Mouse (Mus musculus) lung, embryonic 14.5 days (tissue): ENCODE data around the gene Aldh4a1. TPM values are rescaled to one million over a fixed set of nuclear protein-coding genes. Genes with fewer than 3 reads are reported as not detected.

Experiments used
- ATAC-seq: fragments of 200-750 bp; cut with Nextera tagmentation; 2 replicates; pipeline ENCODE4 v1.8.0; 2017; ENCODE audit warnings: mild to moderate bottlenecking, moderate TSS enrichment, moderate library complexity; ENCODE audit not compliant: insufficient read depth
- DNase-seq: peaks from one replicate; pipeline ENCODE4 v3.0.0-alpha.2; 2015
- H3K27ac ChIP-seq: fragments of 300-500 bp; sonication (generic); 2 replicates; pipeline ENCODE4 v1.5.1; 2014; ENCODE audit warnings: low read depth, mild to moderate bottlenecking, moderate library complexity
- H3K27me3 ChIP-seq: fragments of 300-500 bp; sonication (generic); 2 replicates; pipeline ENCODE4 v1.6.1; 2014; ENCODE audit warnings: low read length, control low read depth; ENCODE audit not compliant: insufficient read depth
- H3K36me3 ChIP-seq: fragments of 300-500 bp; sonication (generic); 2 replicates; pipeline ENCODE4 v1.6.1; 2014; ENCODE audit warnings: control low read depth; ENCODE audit not compliant: insufficient read depth
- H3K4me1 ChIP-seq: fragments of 300-500 bp; sonication (generic); 2 replicates; pipeline ENCODE4 v1.6.1; 2014; ENCODE audit warnings: antibody characterized with exemption, control low read depth; ENCODE audit not compliant: insufficient read depth
- H3K4me2 ChIP-seq: fragments of 300-500 bp; sonication (generic); 2 replicates; pipeline ENCODE4 v1.6.1; 2014; ENCODE audit warnings: mild to moderate bottlenecking
- H3K4me3 ChIP-seq: fragments of 300-500 bp; sonication (generic); 2 replicates; pipeline ENCODE4 v1.5.1; 2014; ENCODE audit warnings: low read depth, low read length
- H3K9ac ChIP-seq: fragments of 300-500 bp; sonication (generic); 2 replicates; pipeline ENCODE4 v1.6.1; 2014
- H3K9me3 ChIP-seq: fragments of 300-500 bp; sonication (generic); 2 replicates; pipeline ENCODE4 v1.6.1; 2016; ENCODE audit warnings: low read depth, low read length, control low read depth
- CTCF ChIP-seq: IDR thresholded peaks from 2 replicates; pipeline ENCODE4 v1.5.1; 2016; ENCODE audit warnings: antibody characterized with exemption, low read depth
- WGBS: fragments of 180-500 bp; shearing (Covaris S2); extraction: QIAGEN DNeasy Blood & Tissue Kit; methylation state at CpG from one replicate; pipeline ENCODE4 v1.1.7; 2014; 5-methylcytosine and 5-hydroxymethylcytosine counted together
- polyA plus RNA-seq: library from polyadenylated mRNA; unstranded; fragments of >200 nt; fragmentation: Nextera tagmentation; extraction: Ambion mirVana; gene quantifications from 2 replicates; pipeline ENCODE4 v1.2.1, GENCODE M21; 2014

Gene Aldh4a1
- polyA plus RNA-seq, 1 experiment from 2014 or later, result 13.8 TPM

GRCm38 (mm10) chr4:139577006-139577405 lies 45.7 kb upstream of the Aldh4a1 start:
- peaks cover 37% of the 10 kb centered on the region for H3K4me1 ChIP-seq
- ATAC-seq (no peak), DNase-seq (no peak)
- no peaks in the 10 kb centered on the region for H3K36me3 ChIP-seq
- no peaks in the 10 kb centered on the region for H3K27me3 ChIP-seq
- peak overlapping the region; percentile 97 for H3K4me2 ChIP-seq
- 60% methylated on average over 7 of the region's 7 CpGs for WGBS
- no peak for TF ChIP-seq CTCF
- H3K9me3 ChIP-seq, result no peaks in the 10 kb centered on the region
- peak overlapping the region; percentile 83 for H3K4me3 ChIP-seq
- no peak overlapping the region for H3K27ac ChIP-seq
- H3K9ac ChIP-seq, result peak overlapping the region; percentile 81; the same call in 1 of the 2 replicates

- no peak overlapping the region for H3K27ac ChIP-seq
Measured at GRCm38 (mm10) chr4:139578389-139578788, 44.3 kb upstream of the Aldh4a1 start.

DNA sequence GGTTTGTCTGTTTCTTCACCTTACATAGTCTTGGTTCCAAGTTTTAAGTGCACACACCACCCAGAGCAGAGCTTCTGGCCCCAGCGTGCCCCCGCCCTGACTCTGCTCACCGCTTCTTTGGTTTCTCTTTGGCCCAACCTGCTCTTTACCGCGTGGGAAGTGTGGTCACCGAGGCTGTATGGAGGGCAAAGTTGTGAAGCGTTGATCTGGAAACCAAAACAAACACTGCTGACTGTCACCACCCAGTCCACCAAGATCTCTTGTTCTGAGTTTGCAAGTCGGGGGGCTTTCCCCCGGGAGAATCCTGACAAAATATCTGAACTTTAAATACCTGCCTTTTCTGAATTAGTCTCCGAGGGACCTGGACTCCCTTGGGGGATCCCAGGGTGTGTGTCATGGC lies 43.7 kb upstream of the Aldh4a1 start:
- ATAC-seq (no peak), DNase-seq (peak; percentile 21)
- Histone ChIP-seq H3K9ac (no peak overlapping the region), H3K27me3 (no peaks in the 10 kb centered on the region), H3K27ac (peak overlapping the region; percentile 98; the same call in 1 of the 2 replicates), H3K4me1 (peaks cover 38% of the 10 kb centered on the region), H3K4me2 (peak overlapping the region; percentile 29; the same call in 1 of the 2 replicates), H3K4me3 (no peak overlapping the region), H3K36me3 (no peaks in the 10 kb centered on the region), H3K9me3 (no peaks in the 10 kb centered on the region)
- TF ChIP-seq CTCF, result no peak
- 42% methylated on average over 10 of the region's 10 CpGs for WGBS

More at GRCm38 (mm10) chr4:139578389-139578788, 44.3 kb upstream of the Aldh4a1 start:
- TF ChIP-seq CTCF, result no peak
- no peaks in the 10 kb centered on the region for H3K27me3 ChIP-seq
- no peaks in the 10 kb centered on the region for H3K9me3 ChIP-seq
- H3K9ac ChIP-seq, result no peak overlapping the region
- peaks cover 43% of the 10 kb centered on the region for H3K4me1 ChIP-seq
- H3K4me2 ChIP-seq, result peak overlapping the region; percentile 29; the same call in 1 of the 2 replicates
- no peak for ATAC-seq
- no peak overlapping the region for H3K4me3 ChIP-seq
- 83% methylated on average over 8 of the region's 8 CpGs for WGBS
- no peaks in the 10 kb centered on the region for H3K36me3 ChIP-seq
- no peak for DNase-seq

DNA sequence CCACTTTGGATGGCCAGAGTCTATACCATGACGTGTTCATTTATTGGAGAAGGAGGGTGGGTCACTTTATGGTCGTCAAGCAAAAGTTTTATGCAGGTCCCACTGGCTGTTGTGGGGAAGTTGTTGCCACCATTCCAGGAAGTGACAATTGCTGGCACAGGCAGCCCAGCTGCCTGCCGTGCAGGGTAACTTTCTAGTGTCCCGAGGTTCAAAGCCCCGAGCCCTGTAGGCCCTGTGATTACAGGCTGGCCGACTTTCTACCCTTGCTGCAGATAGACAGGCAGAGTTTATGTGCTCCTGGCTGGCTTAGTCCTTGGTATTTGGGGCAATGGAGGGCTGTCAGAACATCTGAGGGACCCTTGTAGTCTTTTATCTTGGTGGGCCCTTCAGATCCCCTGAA lies 43.2 kb upstream of the Aldh4a1 start:
- Histone ChIP-seq H3K9ac (0 out of 2 replicates have a peak overlapping the region, but pooled peaks have one; percentile 65), H3K9me3 (no peaks in the 10 kb centered on the region), H3K27ac (peak overlapping the region; percentile 98; the same call in 1 of the 2 replicates), H3K4me1 (peaks cover 38% of the 10 kb centered on the region), H3K36me3 (no peaks in the 10 kb centered on the region), H3K4me2 (peak overlapping the region; percentile 29; the same call in 1 of the 2 replicates), H3K4me3 (no peak overlapping the region), H3K27me3 (no peaks in the 10 kb centered on the region)
- WGBS, result 56% methylated on average over 6 of the region's 6 CpGs
- DNase-seq (no peak), ATAC-seq (no peak)
- TF ChIP-seq CTCF, result no peak

- Histone ChIP-seq H3K9me3 (no peaks in the 10 kb centered on the region), H3K36me3 (no peaks in the 10 kb centered on the region), H3K9ac (peak overlapping the region; percentile 65), H3K27ac (peak overlapping the region; percentile 98), H3K4me3 (peak overlapping the region; percentile 17), H3K4me2 (peak overlapping the region; percentile 61), H3K27me3 (no peaks in the 10 kb centered on the region), H3K4me1 (peaks cover 41% of the 10 kb centered on the region)
- 2% methylated on average over 15 of the region's 15 CpGs for WGBS
- TF ChIP-seq CTCF, result no peak
- DNase-seq, result peak; percentile 85
- ATAC-seq, result peak; percentile 61
Measured at GRCm38 (mm10) chr4:139580663-139581336, 41.9 kb upstream of the Aldh4a1 start.

DNA sequence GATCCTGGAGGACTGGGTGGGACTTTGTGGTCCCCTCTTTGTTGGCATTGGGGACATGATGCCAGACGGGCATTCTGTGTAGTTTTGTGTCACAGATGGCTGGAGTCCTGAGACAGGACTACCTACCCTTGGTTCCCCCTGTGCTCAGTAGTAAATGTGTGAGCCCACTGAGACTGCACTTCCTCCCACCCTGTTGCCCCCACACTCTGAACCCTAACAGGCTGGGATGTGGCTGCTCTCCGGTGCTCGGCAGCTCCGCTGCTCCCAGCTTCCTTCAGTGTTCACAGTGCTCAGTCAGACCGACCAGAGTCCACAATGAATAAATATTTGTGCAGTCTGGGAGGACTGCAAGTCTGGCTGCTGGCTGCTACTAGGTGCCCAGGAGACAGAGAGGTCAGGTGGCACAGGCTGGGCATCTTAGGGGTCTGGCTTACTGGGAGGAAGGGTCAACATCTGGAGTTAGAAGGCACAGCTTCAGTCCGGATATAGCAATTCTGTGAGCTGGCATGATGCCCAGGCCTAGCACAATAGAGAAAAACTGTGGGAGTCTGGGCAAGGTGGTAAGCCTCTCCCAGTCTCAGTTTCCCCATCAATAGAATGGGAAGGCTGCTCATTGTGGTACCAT lies 41.1 kb upstream of the Aldh4a1 start:
- WGBS, result 5% methylated on average over 6 of the region's 6 CpGs
- DNase-seq, result peak; percentile 83
- Histone ChIP-seq H3K4me1 (peaks cover 41% of the 10 kb centered on the region), H3K9ac (peak overlapping the region; percentile 65), H3K27ac (peak overlapping the region; percentile 98), H3K4me2 (peak overlapping the region; percentile 61), H3K27me3 (no peaks in the 10 kb centered on the region), H3K4me3 (peak overlapping the region; percentile 17; the same call in 1 of the 2 replicates), H3K9me3 (no peaks in the 10 kb centered on the region), H3K36me3 (no peaks in the 10 kb centered on the region)
- peak; percentile 21 for ATAC-seq
- TF ChIP-seq CTCF, result no peak

DNA sequence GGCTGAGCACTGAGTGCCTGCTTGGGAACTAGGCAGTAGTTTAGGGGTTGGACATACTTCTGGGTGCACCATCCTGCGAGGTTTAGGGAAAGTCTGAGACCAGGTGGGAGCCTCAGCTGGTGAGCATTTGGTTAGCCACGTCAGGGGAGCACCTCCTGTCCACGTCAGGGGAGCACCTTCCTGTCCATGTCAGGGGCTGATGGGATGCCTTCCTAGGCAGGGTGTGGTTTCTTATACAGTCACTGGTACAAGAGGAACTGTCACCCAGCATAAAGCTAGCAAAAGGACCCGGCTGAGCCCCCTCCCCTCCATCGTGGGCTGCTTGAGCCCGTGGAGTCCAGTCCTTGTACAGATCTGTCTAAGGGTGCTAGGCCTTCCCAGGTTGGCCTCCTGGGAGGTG lies 40.3 kb upstream of the Aldh4a1 start:
- H3K9ac ChIP-seq, result no peak overlapping the region
- H3K27ac ChIP-seq, result peak overlapping the region; percentile 98
- 63% methylated on average over 6 of the region's 6 CpGs for WGBS

More for the DNA sequence above, 40.3 kb upstream of the Aldh4a1 start:
- no peak for ATAC-seq
- Histone ChIP-seq H3K36me3 (no peaks in the 10 kb centered on the region), H3K4me3 (no peak overlapping the region), H3K27me3 (no peaks in the 10 kb centered on the region), H3K4me1 (peaks cover 41% of the 10 kb centered on the region), H3K4me2 (no peak overlapping the region), H3K9me3 (no peaks in the 10 kb centered on the region)
- no peak for TF ChIP-seq CTCF
- DNase-seq, result no peak
